Mouse (Mus musculus): Measurements from ENCODE around the gene Lnpep. TPM values are rescaled to one million over a fixed set of nuclear protein-coding genes. Genes with fewer than 3 reads are reported as not detected.
A peak's percentile ranks its signal among the peaks of the same experiment; 100 is the strongest.
"Not testable (repeated sequence)": the region's sequence is repeated elsewhere in the genome, so short reads cannot be mapped to it uniquely, and the experiment has no call there.

Gene Lnpep
- polyA plus RNA-seq, 1 experiment from 2014 or later: 6.6 TPM

GRCm38 (mm10) chr17:17628237-17628879, 3.5 kb upstream of the Lnpep start:
- H3K9me3 ChIP-seq (replicated peaks; ENCODE audit: control insufficient read depth, low read length, poor library complexity, severe bottlenecking); H3K9ac ChIP-seq (ENCODE audit: low read depth, low read length): not testable (repeated sequence)

GRCm38 (mm10) chr17:17627558-17627957, 2.7 kb upstream of the Lnpep start:
- Histone ChIP-seq H3K9ac (ENCODE audit: low read depth, low read length) (no peak overlapping the region), H3K36me3 (ENCODE audit: control insufficient read depth, insufficient read depth, low read length) (no peaks in the 10 kb centered on the region), H3K27me3 (ENCODE audit: control insufficient read depth, insufficient read depth, low read depth, low read length) (no peaks in the 10 kb centered on the region), H3K4me3 (ENCODE audit: low read depth, low read length) (no peak overlapping the region), H3K4me1 (ENCODE audit: control insufficient read depth, insufficient read depth, low read length) (peaks cover 13% of the 10 kb centered on the region), H3K4me2 (ENCODE audit: low read length) (no peak overlapping the region), H3K9me3 (replicated peaks; ENCODE audit: control insufficient read depth, low read length, poor library complexity, severe bottlenecking) (no peaks in the 10 kb centered on the region), H3K27ac (ENCODE audit: low read length) (no peak overlapping the region)
- no peak for ATAC-seq
- 95% methylated on average over 2 of the region's 2 CpGs for WGBS

More at GRCm38 (mm10) chr17:17628237-17628879, 3.5 kb upstream of the Lnpep start:
- not testable (repeated sequence) for H3K36me3 ChIP-seq (ENCODE audit: control insufficient read depth, insufficient read depth, low read length); H3K4me2 ChIP-seq (ENCODE audit: low read length); H3K27me3 ChIP-seq (ENCODE audit: control insufficient read depth, insufficient read depth, low read depth, low read length); ATAC-seq; H3K27ac ChIP-seq (ENCODE audit: low read length); H3K4me1 ChIP-seq (ENCODE audit: control insufficient read depth, insufficient read depth, low read length); H3K4me3 ChIP-seq (ENCODE audit: low read depth, low read length)
- WGBS: 91% methylated on average over 7 of the region's 7 CpGs

GRCm38 (mm10) chr17:17625887-17626679, 1.2 kb upstream of the Lnpep start:
- Histone ChIP-seq H3K4me2 (ENCODE audit: low read length) (peak overlapping the region; percentile 81), H3K4me1 (ENCODE audit: control insufficient read depth, insufficient read depth, low read length) (peaks cover 18% of the 10 kb centered on the region), H3K36me3 (ENCODE audit: control insufficient read depth, insufficient read depth, low read length) (no peaks in the 10 kb centered on the region), H3K27me3 (ENCODE audit: control insufficient read depth, insufficient read depth, low read depth, low read length) (no peaks in the 10 kb centered on the region), H3K9me3 (replicated peaks; ENCODE audit: control insufficient read depth, low read length, poor library complexity, severe bottlenecking) (no peaks in the 10 kb centered on the region), H3K4me3 (ENCODE audit: low read depth, low read length) (peak overlapping the region; percentile 83), H3K27ac (ENCODE audit: low read length) (peak overlapping the region; percentile 100), H3K9ac (ENCODE audit: low read depth, low read length) (peak overlapping the region; percentile 91)
- no peak for ATAC-seq
- 50% methylated on average over 7 of the region's 7 CpGs for WGBS

GRCm38 (mm10) chr17:17624421-17624956, 361 bp downstream of the Lnpep start:
- H3K9me3 ChIP-seq (replicated peaks; ENCODE audit: control insufficient read depth, low read length, poor library complexity, severe bottlenecking): no peaks in the 10 kb centered on the region
- peak overlapping the region; percentile 81 for H3K4me2 ChIP-seq (ENCODE audit: low read length)
- H3K9ac ChIP-seq (ENCODE audit: low read depth, low read length): peak overlapping the region; percentile 91
- under 1% methylated on average over 51 of the region's 51 CpGs for WGBS
- peak; percentile 98 for ATAC-seq
- peak overlapping the region; percentile 83 for H3K4me3 ChIP-seq (ENCODE audit: low read depth, low read length)
- H3K36me3 ChIP-seq (ENCODE audit: control insufficient read depth, insufficient read depth, low read length): no peaks in the 10 kb centered on the region
- H3K27ac ChIP-seq (ENCODE audit: low read length): peak overlapping the region; percentile 100
- H3K27me3 ChIP-seq (ENCODE audit: control insufficient read depth, insufficient read depth, low read depth, low read length): no peaks in the 10 kb centered on the region
- peaks cover 18% of the 10 kb centered on the region for H3K4me1 ChIP-seq (ENCODE audit: control insufficient read depth, insufficient read depth, low read length)

- Histone ChIP-seq H3K27me3 (ENCODE audit: control insufficient read depth, insufficient read depth, low read depth, low read length) (no peaks in the 10 kb centered on the region), H3K27ac (ENCODE audit: low read length) (peak overlapping the region; percentile 100), H3K4me2 (ENCODE audit: low read length) (peak overlapping the region; percentile 81), H3K4me3 (ENCODE audit: low read depth, low read length) (peak overlapping the region; percentile 83), H3K4me1 (ENCODE audit: control insufficient read depth, insufficient read depth, low read length) (peaks cover 21% of the 10 kb centered on the region), H3K36me3 (ENCODE audit: control insufficient read depth, insufficient read depth, low read length) (no peaks in the 10 kb centered on the region), H3K9me3 (replicated peaks; ENCODE audit: control insufficient read depth, low read length, poor library complexity, severe bottlenecking) (no peaks in the 10 kb centered on the region), H3K9ac (ENCODE audit: low read depth, low read length) (peak overlapping the region; percentile 91)
- under 1% methylated on average over 42 of the region's 42 CpGs for WGBS
- ATAC-seq: peak; percentile 14
Observed at GRCm38 (mm10) chr17:17623890-17624420, 895 bp downstream of the Lnpep start.

GRCm38 (mm10) chr17:17623221-17623889, 1.5 kb downstream of the Lnpep start:
- Histone ChIP-seq H3K9ac (ENCODE audit: low read depth, low read length) (peak overlapping the region; percentile 91), H3K4me2 (ENCODE audit: low read length) (peak overlapping the region; percentile 81), H3K9me3 (replicated peaks; ENCODE audit: control insufficient read depth, low read length, poor library complexity, severe bottlenecking) (no peaks in the 10 kb centered on the region), H3K27ac (ENCODE audit: low read length) (peak overlapping the region; percentile 100), H3K36me3 (ENCODE audit: control insufficient read depth, insufficient read depth, low read length) (no peaks in the 10 kb centered on the region), H3K27me3 (ENCODE audit: control insufficient read depth, insufficient read depth, low read depth, low read length) (no peaks in the 10 kb centered on the region), H3K4me1 (ENCODE audit: control insufficient read depth, insufficient read depth, low read length) (peaks cover 24% of the 10 kb centered on the region), H3K4me3 (ENCODE audit: low read depth, low read length) (peak overlapping the region; percentile 83)
- WGBS: 2% methylated on average over 7 of the region's 7 CpGs
- ATAC-seq: no peak

GRCm38 (mm10) chr17:17622576-17622975, 2.3 kb downstream of the Lnpep start:
- H3K9me3 ChIP-seq (replicated peaks; ENCODE audit: control insufficient read depth, low read length, poor library complexity, severe bottlenecking): no peaks in the 10 kb centered on the region
- WGBS: 100% methylated on average over 1 of the region's 1 CpGs
- no peak overlapping the region for H3K4me2 ChIP-seq (ENCODE audit: low read length)
- H3K36me3 ChIP-seq (ENCODE audit: control insufficient read depth, insufficient read depth, low read length): no peaks in the 10 kb centered on the region
- no peak overlapping the region for H3K27ac ChIP-seq (ENCODE audit: low read length)
- no peaks in the 10 kb centered on the region for H3K27me3 ChIP-seq (ENCODE audit: control insufficient read depth, insufficient read depth, low read depth, low read length)
- no peak for ATAC-seq
- peaks cover 24% of the 10 kb centered on the region for H3K4me1 ChIP-seq (ENCODE audit: control insufficient read depth, insufficient read depth, low read length)
- no peak overlapping the region for H3K4me3 ChIP-seq (ENCODE audit: low read depth, low read length)
- H3K9ac ChIP-seq (ENCODE audit: low read depth, low read length): no peak overlapping the region

GRCm38 (mm10) chr17:17621586-17621985, 3.3 kb downstream of the Lnpep start:
- Histone ChIP-seq H3K27ac (ENCODE audit: low read length) (no peak overlapping the region), H3K9me3 (replicated peaks; ENCODE audit: control insufficient read depth, low read length, poor library complexity, severe bottlenecking) (no peaks in the 10 kb centered on the region), H3K4me2 (ENCODE audit: low read length) (no peak overlapping the region), H3K36me3 (ENCODE audit: control insufficient read depth, insufficient read depth, low read length) (no peaks in the 10 kb centered on the region), H3K9ac (ENCODE audit: low read depth, low read length) (no peak overlapping the region), H3K4me1 (ENCODE audit: control insufficient read depth, insufficient read depth, low read length) (peaks cover 24% of the 10 kb centered on the region), H3K27me3 (ENCODE audit: control insufficient read depth, insufficient read depth, low read depth, low read length) (no peaks in the 10 kb centered on the region), H3K4me3 (ENCODE audit: low read depth, low read length) (no peak overlapping the region)
- WGBS: 83% methylated on average over 3 of the region's 3 CpGs
- ATAC-seq: no peak
